Mouse (Mus musculus): ENCODE measurements around the gene Tcaf1. TPM values are rescaled to one million over a fixed set of nuclear protein-coding genes. Genes with fewer than 3 reads are reported as not detected.

Tcaf1 gene
- 101 and 104 TPM in 2 replicates for polyA plus RNA-seq (2014; fragmentation: Nextera tagmentation; extraction: Ambion mirVana)

DNA sequence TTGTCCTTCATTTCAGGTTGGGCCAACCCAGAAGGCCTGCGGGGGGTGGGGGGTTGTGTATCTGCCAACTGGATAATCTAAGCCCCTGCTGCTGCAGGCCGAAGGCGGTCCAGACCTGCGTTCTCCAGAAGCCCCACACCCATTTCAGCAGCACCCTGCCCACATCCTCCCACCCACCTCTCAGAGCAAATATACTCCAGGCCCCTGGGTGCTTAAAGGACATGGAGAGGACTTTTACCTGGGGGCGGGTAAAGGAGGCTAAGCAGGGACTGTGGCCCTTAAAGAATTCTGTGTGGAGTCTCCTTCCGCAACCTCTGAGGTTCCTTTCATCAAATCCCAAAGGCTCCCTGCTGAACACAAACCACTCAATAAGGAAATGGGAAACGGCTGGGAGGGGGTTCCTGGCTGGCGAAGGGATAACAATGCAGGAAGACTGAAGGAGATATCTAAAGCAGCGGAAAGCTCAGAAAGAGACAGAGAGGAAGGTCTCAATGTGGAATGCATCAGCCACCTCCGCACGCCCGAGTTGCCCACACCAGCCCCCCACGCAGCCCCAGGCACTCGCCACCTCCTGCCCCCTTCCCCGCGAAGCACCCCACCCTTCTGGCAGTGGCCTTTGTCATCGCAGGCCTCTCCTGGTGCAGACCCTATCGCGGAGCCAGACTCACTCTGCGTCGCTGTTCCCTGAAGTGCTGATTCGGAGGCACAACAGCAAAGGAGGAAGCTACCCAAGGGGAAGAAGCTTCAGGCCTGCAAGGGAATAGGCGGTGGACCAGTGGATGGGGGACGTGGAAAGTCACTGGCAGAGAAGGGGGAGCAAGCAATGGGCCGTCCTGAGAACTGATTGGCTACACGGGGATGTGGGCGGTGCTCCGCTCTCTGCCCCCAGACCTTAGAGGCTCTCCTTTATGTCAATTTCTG is at the start of gene Tcaf1:
Gene Tcaf1, minus strand, starts transcription at position 798 of the 921 bp plus-strand sequence.
- H3K4me2 ChIP-seq (replicated peaks; ENCODE audit: low read depth, low read length) = peak within 1 kb of the TSS; percentile 65
- H3K36me3 ChIP-seq (ENCODE audit: control insufficient read depth, insufficient read depth, low read length) = no peaks in the 10 kb centered on the region
- no peaks in the 10 kb centered on the region for H3K27me3 ChIP-seq (ENCODE audit: control insufficient read depth, insufficient read depth, low read length)
- H3K4me1 ChIP-seq (ENCODE audit: control insufficient read depth, insufficient read depth, low read length) = peaks cover 7% of the 10 kb centered on the region
- H3K4me3 ChIP-seq (ENCODE audit: low read depth, low read length) = peak within 1 kb of the TSS; percentile 76
- no peaks in the 10 kb centered on the region for H3K9me3 ChIP-seq (ENCODE audit: control insufficient read depth, low read depth, low read length)
- WGBS = under 1% methylated on average over 28 of the region's 28 CpGs
- H3K27ac ChIP-seq (ENCODE audit: low read length) = peak within 1 kb of the TSS; percentile 89
- ATAC-seq (ENCODE audit: insufficient number of reproducible peaks, insufficient read depth, low FRiP score, low read depth) = peak; percentile 100
- H3K9ac ChIP-seq (replicated peaks; ENCODE audit: low read depth, low read length) = peak within 1 kb of the TSS; percentile 82

- H3K9ac ChIP-seq (replicated peaks; ENCODE audit: low read depth, low read length) = no peak within 1 kb of the TSS
- no peak within 1 kb of the TSS for H3K4me2 ChIP-seq (replicated peaks; ENCODE audit: low read depth, low read length)
- WGBS = 71% methylated on average over 1 of the region's 1 CpGs
- H3K4me1 ChIP-seq (ENCODE audit: control insufficient read depth, insufficient read depth, low read length) = no peaks in the 10 kb centered on the region
- no peaks in the 10 kb centered on the region for H3K36me3 ChIP-seq (ENCODE audit: control insufficient read depth, insufficient read depth, low read length)
- H3K27ac ChIP-seq (ENCODE audit: low read length) = no peak within 1 kb of the TSS
- ATAC-seq (ENCODE audit: insufficient number of reproducible peaks, insufficient read depth, low FRiP score, low read depth) = no peak
- no peak within 1 kb of the TSS for H3K4me3 ChIP-seq (ENCODE audit: low read depth, low read length)
- H3K27me3 ChIP-seq (ENCODE audit: control insufficient read depth, insufficient read depth, low read length) = no peaks in the 10 kb centered on the region
- no peaks in the 10 kb centered on the region for H3K9me3 ChIP-seq (ENCODE audit: control insufficient read depth, low read depth, low read length)
These were observed 46.2 kb upstream of the Tcaf1 start, which contains the start of gene Olfr38 for GRCm38 (mm10) chr6:42756104-42756503. Olfr38 (plus strand) TSS chr6:42756404.

DNA sequence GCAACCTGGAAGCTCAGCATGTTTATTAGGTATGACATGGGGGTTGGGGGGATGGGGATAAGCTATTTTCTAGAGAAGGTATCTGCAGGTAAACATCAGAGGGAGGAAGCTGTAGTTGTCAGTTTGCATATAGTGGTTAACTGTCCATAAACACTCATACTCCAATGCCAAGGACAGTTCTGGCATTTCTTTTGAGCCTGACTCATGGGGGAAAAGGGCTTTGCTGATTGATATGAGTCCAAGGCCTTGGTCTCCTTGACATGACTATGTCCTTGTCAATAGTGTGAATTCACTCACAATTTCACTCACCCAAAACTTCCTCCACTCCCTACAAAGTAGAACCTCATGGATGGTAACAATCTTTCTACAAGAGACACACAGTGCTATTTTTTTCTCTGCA is 38.0 kb upstream of the Tcaf1 start:
- no peak for ATAC-seq (ENCODE audit: insufficient number of reproducible peaks, insufficient read depth, low FRiP score, low read depth)
- no peak overlapping the region for H3K4me3 ChIP-seq (ENCODE audit: low read depth, low read length)
- H3K9me3 ChIP-seq (ENCODE audit: control insufficient read depth, low read depth, low read length) = no peaks in the 10 kb centered on the region
- no peak overlapping the region for H3K4me2 ChIP-seq (replicated peaks; ENCODE audit: low read depth, low read length)
- no peak overlapping the region for H3K27ac ChIP-seq (ENCODE audit: low read length)
- H3K9ac ChIP-seq (replicated peaks; ENCODE audit: low read depth, low read length) = no peak overlapping the region
- no peaks in the 10 kb centered on the region for H3K27me3 ChIP-seq (ENCODE audit: control insufficient read depth, insufficient read depth, low read length)
- H3K36me3 ChIP-seq (ENCODE audit: control insufficient read depth, insufficient read depth, low read length) = no peaks in the 10 kb centered on the region
- no peaks in the 10 kb centered on the region for H3K4me1 ChIP-seq (ENCODE audit: control insufficient read depth, insufficient read depth, low read length)

DNA sequence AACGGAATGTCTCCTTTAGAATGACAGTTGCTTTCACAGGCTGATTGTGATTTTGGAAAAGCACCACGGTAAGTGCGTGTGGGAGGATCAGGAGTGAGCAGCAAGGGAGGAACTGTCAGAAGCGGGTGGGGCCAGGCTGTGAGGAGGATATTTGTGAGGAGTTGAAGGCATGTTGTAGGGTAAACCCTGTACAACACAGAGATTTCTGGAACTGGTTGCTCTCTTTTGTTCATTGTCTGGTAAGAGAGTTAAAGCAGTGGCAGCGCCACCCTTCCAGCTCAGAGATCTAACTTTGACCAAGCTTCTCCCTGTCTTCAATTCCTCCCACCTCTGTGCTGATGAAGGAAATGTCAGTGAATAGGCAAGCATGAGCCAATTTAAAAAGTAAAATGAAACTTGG is 32.4 kb upstream of the Tcaf1 start:
- no peak for ATAC-seq (ENCODE audit: insufficient number of reproducible peaks, insufficient read depth, low FRiP score, low read depth)
- 64% methylated on average over 5 of the region's 5 CpGs for WGBS

GRCm38 (mm10) chr6:42739071-42739470 is 29.2 kb upstream of the Tcaf1 start, which contains the start of gene Olfr453:
Olfr453 (plus strand) TSS chr6:42739371.
- no peak for ATAC-seq (ENCODE audit: insufficient number of reproducible peaks, insufficient read depth, low FRiP score, low read depth)
- Histone ChIP-seq H3K4me2 (replicated peaks; ENCODE audit: low read depth, low read length) (no peak within 1 kb of the TSS), H3K9ac (replicated peaks; ENCODE audit: low read depth, low read length) (no peak within 1 kb of the TSS), H3K9me3 (ENCODE audit: control insufficient read depth, low read depth, low read length) (no peaks in the 10 kb centered on the region), H3K27ac (ENCODE audit: low read length) (no peak within 1 kb of the TSS), H3K4me1 (ENCODE audit: control insufficient read depth, insufficient read depth, low read length) (no peaks in the 10 kb centered on the region), H3K36me3 (ENCODE audit: control insufficient read depth, insufficient read depth, low read length) (no peaks in the 10 kb centered on the region), H3K27me3 (ENCODE audit: control insufficient read depth, insufficient read depth, low read length) (no peaks in the 10 kb centered on the region), H3K4me3 (ENCODE audit: low read depth, low read length) (no peak within 1 kb of the TSS)
- 97% methylated on average over 1 of the region's 1 CpGs for WGBS

More for the DNA sequence above, 32.4 kb upstream of the Tcaf1 start:
- no peaks in the 10 kb centered on the region for H3K4me1 ChIP-seq (ENCODE audit: control insufficient read depth, insufficient read depth, low read length)
- H3K27ac ChIP-seq (ENCODE audit: low read length) = no peak overlapping the region
- H3K4me2 ChIP-seq (replicated peaks; ENCODE audit: low read depth, low read length) = no peak overlapping the region
- H3K27me3 ChIP-seq (ENCODE audit: control insufficient read depth, insufficient read depth, low read length) = no peaks in the 10 kb centered on the region
- no peaks in the 10 kb centered on the region for H3K36me3 ChIP-seq (ENCODE audit: control insufficient read depth, insufficient read depth, low read length)
- no peaks in the 10 kb centered on the region for H3K9me3 ChIP-seq (ENCODE audit: control insufficient read depth, low read depth, low read length)
- H3K4me3 ChIP-seq (ENCODE audit: low read depth, low read length) = no peak overlapping the region
- H3K9ac ChIP-seq (replicated peaks; ENCODE audit: low read depth, low read length) = no peak overlapping the region

GRCm38 (mm10) chr6:42717973-42718372 is 8.1 kb upstream of the Tcaf1 start:
- Histone ChIP-seq H3K36me3 (ENCODE audit: control insufficient read depth, insufficient read depth, low read length) (no peaks in the 10 kb centered on the region), H3K27me3 (ENCODE audit: control insufficient read depth, insufficient read depth, low read length) (no peaks in the 10 kb centered on the region), H3K4me2 (replicated peaks; ENCODE audit: low read depth, low read length) (no peak overlapping the region), H3K9ac (replicated peaks; ENCODE audit: low read depth, low read length) (no peak overlapping the region), H3K4me1 (ENCODE audit: control insufficient read depth, insufficient read depth, low read length) (no peaks in the 10 kb centered on the region), H3K27ac (ENCODE audit: low read length) (no peak overlapping the region), H3K9me3 (ENCODE audit: control insufficient read depth, low read depth, low read length) (no peaks in the 10 kb centered on the region), H3K4me3 (ENCODE audit: low read depth, low read length) (no peak overlapping the region)
- ATAC-seq (ENCODE audit: insufficient number of reproducible peaks, insufficient read depth, low FRiP score, low read depth) = no peak

GRCm38 (mm10) chr6:42714668-42715067 is 4.8 kb upstream of the Tcaf1 start:
- Histone ChIP-seq H3K4me1 (ENCODE audit: control insufficient read depth, insufficient read depth, low read length) (no peaks in the 10 kb centered on the region), H3K9me3 (ENCODE audit: control insufficient read depth, low read depth, low read length) (no peaks in the 10 kb centered on the region), H3K4me2 (replicated peaks; ENCODE audit: low read depth, low read length) (no peak overlapping the region), H3K9ac (replicated peaks; ENCODE audit: low read depth, low read length) (no peak overlapping the region), H3K27ac (ENCODE audit: low read length) (no peak overlapping the region), H3K27me3 (ENCODE audit: control insufficient read depth, insufficient read depth, low read length) (no peaks in the 10 kb centered on the region), H3K4me3 (ENCODE audit: low read depth, low read length) (no peak overlapping the region), H3K36me3 (ENCODE audit: control insufficient read depth, insufficient read depth, low read length) (no peaks in the 10 kb centered on the region)
- WGBS = 65% methylated on average over 8 of the region's 8 CpGs
- no peak for ATAC-seq (ENCODE audit: insufficient number of reproducible peaks, insufficient read depth, low FRiP score, low read depth)

DNA sequence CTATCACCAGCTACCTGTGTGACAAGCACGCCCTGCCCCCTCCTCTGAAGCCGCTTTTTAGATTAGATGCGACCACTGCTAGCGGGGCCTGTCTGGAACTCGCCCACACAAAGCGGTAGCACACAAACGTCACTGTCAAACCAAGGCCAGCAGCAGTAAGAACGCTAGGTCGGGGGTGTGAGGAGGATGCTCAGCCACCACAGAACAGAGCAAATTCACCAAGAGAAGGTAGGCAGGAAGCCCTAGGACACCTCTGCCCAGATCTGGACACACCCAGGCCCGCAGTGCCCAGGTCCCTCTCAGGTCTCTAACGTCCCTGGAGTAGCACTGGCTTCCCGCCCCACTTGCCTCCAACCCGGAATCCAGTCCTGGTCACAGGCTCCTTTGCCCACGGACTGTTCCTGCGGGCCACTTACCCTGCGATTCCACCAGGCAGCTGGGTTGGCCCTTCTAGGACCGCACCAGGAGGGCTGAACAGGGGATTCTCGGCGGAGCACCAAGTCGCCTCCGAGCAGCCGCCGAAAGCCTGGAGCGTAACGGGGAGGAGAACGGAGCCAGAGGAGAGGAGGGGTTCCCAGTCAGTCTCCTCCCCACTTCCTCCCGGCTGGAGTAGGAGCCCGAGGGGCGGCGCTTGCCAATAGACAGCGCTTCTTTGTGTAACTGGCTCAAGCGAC is 17.2 kb downstream of the Tcaf1 start:
- no peaks in the 10 kb centered on the region for H3K9me3 ChIP-seq (ENCODE audit: control insufficient read depth, low read depth, low read length)
- under 1% methylated on average over 32 of the region's 32 CpGs for WGBS
- ATAC-seq (ENCODE audit: insufficient number of reproducible peaks, insufficient read depth, low FRiP score, low read depth) = peak; percentile 90

More for the DNA sequence above, 17.2 kb downstream of the Tcaf1 start:
- Histone ChIP-seq H3K27ac (ENCODE audit: low read length) (peak overlapping the region; percentile 97), H3K4me2 (replicated peaks; ENCODE audit: low read depth, low read length) (peak overlapping the region; percentile 82), H3K4me3 (ENCODE audit: low read depth, low read length) (peak overlapping the region; percentile 79), H3K36me3 (ENCODE audit: control insufficient read depth, insufficient read depth, low read length) (no peaks in the 10 kb centered on the region; the same call in 1 of the 2 replicates), H3K27me3 (ENCODE audit: control insufficient read depth, insufficient read depth, low read length) (no peaks in the 10 kb centered on the region), H3K4me1 (ENCODE audit: control insufficient read depth, insufficient read depth, low read length) (no peaks in the 10 kb centered on the region), H3K9ac (replicated peaks; ENCODE audit: low read depth, low read length) (peak overlapping the region; percentile 79)

All from stomach, embryonic 14.5 days (tissue).